Mouse (Mus musculus) heart, postnatal 14 days (tissue): Measurements from ENCODE around the gene Cenpn. TPM values are rescaled to one million over a fixed set of nuclear protein-coding genes. Genes with fewer than 3 reads are reported as not detected.
A peak's percentile ranks its signal among the peaks of the same experiment; 100 is the strongest.

Experiments used
- DNase-seq, 2 experiments: peaks; one replicate each; pipeline ENCODE4 v3.0.0; 2021 to 2022
- intact Hi-C: fragments of 180-260 bp; cut with DNase I; formaldehyde crosslinking; loops from one replicate; pipeline ENCODE4 v1.15.1; 2025
- long read RNA-seq, 2 experiments: library from polyadenylated mRNA; stranded (forward); transcript quantifications; one replicate each; pipeline ENCODE4 v2.0.0; 2021
- total RNA-seq, 2 experiments: library from RNA; stranded (reverse); gene quantifications; 2 replicates each; pipeline ENCODE4 v1.2.3; 2021

Gene Cenpn
- total RNA-seq = 1 to 10 TPM; 1.7 to 2.6 TPM
- long read RNA-seq, experiment 1, transcript Cenpn-201 (12 exons, 1,768 nt) = major isoform, 7 of 8 reads
- long read RNA-seq, experiment 1, partial matches to known transcripts = 0 of 8 reads
- long read RNA-seq, experiment 1, other reads (novel, unspliced or antisense) = 0 of 8 reads
- long read RNA-seq, experiment 2, partial matches to known transcripts = 0 of 1 reads
- long read RNA-seq, experiment 2, other reads (novel, unspliced or antisense) = 0 of 1 reads

DNA sequence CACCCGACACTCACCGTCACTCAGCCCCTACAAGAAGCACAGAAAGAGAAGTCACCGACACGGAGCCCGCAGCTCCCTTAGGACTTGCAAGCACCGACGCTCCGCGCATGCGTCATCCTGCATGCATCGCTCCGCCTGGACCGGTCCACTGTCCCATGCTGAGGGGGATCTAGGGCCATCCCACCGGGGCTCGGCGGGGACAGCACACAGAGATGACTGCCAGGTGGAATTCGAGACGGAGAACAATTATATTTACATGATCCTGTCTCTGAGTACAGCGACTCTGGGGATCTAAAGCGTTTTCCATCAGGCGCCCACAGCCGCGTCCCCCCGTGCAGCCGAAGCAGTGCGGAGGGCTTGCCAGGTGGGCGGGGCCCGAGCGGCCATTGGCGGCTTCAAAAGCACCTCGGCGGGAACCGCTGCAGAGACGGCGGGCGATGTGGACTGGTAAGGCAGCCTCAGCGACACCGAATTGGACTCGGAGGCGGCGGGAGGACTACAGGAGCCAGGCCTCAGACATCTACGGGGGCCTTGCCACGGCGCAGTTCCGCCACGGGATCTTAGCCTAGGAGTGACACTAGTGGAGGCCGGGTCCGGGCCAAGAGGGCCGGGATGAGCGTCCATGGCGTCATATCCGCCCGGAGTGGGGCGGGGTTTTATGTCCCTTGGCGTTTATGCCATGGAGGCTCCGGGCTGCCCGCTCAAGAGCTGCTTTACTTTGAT lies at the start of gene Cenpn, which contains the start of gene Cmc2:
Gene Cenpn (plus strand): TSS at position 394 of the 723 bp plus-strand sequence.
Gene Cmc2 (minus strand): TSS at position 119 of the 723 bp plus-strand sequence.
- intact Hi-C loops = no loop called here
- DNase-seq = peak; percentile 93 to 95

DNA sequence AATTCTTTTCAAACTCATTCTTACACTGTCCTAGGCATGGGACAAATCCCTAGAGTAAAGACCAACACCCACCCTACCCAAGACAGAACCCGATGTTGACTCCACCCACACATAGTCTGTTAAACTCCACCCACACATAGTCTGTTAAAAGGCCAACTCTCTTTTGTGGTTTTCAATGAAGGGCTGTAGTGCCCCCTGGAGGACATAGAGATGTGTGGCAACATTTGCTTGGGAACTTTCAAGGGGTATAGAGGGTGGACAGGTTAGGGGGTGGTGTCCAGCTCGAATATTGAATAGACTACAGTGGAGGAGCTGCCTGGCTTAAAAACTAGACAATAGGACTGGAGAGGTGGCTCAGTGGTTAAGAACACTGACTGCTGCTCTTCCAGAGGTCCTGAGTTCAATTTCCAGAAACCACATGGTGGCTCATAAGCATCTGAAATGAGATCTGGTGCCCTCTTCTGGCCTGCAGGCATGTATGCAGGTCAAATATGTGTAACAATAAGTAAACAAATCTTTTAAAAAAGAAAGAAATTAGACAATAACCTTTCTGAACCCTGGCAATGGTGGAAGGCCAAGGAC lies 48.7 kb upstream of the Cenpn start:
- DNase-seq = peak in 1 of 2 experiments; percentile 32

DNA sequence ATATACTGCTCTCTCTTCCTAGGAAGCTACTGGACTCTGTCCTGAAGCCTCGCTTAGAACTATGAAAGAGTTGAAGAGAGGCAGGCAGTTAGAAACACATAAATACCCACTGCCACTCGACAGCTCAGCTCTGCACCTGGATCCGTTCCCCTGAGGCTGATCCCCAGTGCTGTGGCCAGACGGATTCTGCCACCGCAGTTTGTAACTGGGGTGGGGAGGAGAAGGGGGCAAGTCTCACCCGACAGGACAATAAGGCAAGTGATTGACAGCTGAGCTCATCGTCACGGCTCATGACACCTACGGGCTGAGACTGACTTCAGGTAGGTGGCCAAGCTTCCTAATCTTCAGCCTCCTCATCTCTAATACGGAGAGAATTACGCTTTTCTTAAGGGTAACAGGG lies 47.9 kb upstream of the Cenpn start:
- intact Hi-C loops = loop anchor here (10.0 kb wide), 1 partner anchor 199 kb away; no protein-coding TSS in a partner anchor
- DNase-seq = no peak

More for the DNA sequence above, 48.7 kb upstream of the Cenpn start:
- intact Hi-C loops = loop anchor here (10.0 kb wide), 1 partner anchor 198 kb away; no protein-coding TSS in a partner anchor

DNA sequence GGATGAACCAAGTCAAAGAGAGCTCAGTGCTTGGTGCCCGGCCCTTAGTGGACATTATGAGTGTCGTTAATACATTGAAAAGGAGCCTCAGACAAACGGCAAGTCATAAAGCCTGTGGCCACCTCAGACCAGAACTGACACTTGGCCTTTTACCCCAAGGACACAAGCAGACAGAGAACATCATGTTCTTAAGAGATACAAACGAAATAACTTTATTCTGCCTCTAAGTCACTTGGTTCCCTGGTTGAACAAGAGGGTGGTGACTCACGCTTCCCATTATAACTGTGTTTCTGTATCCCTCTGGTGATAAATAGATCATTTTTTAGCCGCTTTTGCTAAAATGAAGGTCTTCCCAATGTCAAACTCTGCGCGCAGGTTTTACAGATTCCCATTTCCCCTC lies 47.5 kb upstream of the Cenpn start:
- no peak for DNase-seq
- intact Hi-C loops = loop anchor here (10.0 kb wide), 1 partner anchor 199 kb away; no protein-coding TSS in a partner anchor

DNA sequence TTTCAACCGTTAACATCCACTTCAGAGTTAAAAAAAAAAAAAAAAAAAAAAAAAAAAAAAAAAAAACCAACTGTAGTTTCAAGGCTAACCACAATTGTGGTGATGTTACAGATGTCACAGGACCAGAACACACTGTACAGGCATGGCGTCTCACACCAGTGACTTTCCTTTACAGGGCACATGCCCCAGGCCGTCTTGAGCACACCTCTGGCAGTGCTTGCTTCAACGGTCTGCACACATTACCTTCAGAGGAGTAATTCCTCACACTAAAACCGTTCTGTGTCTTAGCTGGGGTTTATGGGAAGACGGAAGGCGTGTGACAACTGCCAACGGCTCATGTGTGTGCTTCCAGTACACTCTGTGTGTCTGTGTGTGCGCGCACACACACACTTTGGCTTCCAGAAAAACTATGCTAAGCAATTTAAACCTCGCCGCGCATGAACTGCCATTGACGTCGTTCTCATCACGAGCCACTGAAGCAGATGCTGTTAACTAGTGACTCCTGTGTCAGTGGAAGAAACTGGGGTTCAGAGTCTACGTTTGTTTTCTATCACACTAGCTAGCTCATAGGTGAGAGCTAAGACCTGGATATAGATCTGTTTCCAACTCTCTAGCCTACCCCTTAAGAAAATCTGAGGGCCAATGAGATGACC lies 45.6 kb upstream of the Cenpn start:
- intact Hi-C loops = loop anchor here (10.0 kb wide), 1 partner anchor 201 kb away; no protein-coding TSS in a partner anchor
- DNase-seq = no peak

DNA sequence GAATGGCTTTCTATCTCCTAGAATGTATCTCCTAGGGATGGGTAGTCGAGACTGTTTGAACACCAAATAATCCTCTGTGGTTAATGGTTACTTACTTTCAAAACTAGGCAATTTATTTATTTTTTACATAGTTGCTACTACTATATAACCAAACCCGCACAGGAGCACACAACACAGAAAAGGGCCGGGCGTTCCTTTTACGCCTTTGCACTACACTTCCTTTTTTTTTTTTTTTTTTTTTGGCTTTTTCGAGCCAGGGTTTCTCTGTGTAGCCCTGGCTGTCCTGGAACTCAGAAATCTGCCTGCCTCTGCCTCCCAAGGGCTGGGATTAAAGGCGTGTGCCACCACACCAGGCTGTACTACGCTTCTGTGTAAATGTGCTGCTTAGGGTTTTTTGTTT lies 40.1 kb upstream of the Cenpn start:
- no peak for DNase-seq
- intact Hi-C loops = no loop called here

DNA sequence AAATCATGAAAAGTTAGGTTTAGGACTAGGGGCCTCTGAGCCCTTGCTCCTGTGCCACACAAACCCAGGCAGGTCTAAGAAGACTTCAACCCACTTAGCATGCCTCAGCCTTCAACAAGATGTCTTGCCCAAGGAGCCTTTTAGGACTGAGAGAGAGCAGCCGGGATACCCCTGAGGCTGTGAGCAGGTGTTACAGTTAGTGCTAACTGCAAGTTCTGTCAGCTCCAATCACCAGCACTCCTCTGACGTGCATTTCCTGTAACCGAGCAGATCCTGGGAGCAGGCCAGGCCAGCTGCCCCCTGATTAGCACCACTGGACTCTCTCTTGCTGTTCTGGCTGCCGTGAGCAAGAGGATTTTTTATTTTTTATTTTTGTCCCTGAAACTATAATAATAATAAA lies 33.7 kb upstream of the Cenpn start:
- DNase-seq = peak in 1 of 2 experiments; percentile 19
- intact Hi-C loops = no loop called here

DNA sequence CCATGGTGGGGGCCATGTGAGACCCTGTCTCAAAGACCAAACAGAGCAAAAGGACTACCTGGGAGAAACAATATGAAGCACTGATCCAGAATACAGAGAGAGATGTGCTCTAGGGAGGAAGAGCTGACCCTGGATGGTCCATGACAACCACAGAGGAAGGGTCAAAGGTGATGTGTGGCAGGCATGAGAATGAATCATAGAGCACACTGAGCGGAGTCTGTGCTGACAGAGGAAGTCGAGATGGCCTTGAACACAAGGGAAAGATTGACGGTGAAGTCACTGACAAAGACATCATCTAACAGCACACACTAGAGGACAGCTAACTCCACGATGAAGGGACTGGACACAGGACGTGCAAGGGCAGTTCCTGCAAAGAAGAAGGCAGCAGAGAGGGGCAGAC lies 30.1 kb upstream of the Cenpn start:
- DNase-seq = no peak
- intact Hi-C loops = no loop called here

DNA sequence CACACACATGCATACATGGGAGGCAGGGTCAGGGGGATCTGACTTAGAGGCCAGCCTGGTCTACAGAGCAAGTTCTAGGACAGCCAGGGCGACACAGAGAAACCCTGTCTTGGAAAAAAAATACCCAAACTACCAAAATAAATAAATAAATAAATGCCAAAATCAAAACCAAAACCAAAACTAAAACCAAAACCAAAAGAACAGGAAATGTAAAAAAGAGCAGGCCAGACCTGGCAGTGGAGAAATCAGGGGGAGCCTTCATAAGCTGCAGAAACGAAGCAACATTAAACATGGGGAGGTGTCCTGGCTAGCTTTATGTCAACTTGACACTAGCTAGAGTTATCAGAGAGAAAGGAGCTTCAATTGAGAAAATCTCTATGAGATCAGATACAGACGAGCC lies 29.4 kb upstream of the Cenpn start:
- no peak for DNase-seq
- intact Hi-C loops = no loop called here

DNA sequence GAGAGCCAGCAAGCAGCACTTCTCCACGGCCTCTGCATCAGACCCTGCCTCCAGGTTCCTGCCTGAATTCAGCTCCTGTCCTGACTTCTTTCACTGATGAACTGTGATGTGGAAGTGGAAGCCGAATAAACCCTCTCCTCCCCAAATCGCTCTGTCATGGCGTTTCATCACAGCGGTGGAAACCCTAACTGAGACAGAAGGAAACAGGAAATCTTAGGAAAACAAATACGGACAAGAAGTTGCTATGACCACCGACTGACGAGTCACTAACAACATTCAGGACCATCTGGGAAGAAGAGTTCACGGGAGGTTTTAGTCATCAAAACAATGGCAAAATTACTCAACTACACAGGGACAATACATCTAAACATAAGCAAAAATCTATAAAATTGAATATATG lies 28.9 kb upstream of the Cenpn start:
- no peak for DNase-seq

DNA sequence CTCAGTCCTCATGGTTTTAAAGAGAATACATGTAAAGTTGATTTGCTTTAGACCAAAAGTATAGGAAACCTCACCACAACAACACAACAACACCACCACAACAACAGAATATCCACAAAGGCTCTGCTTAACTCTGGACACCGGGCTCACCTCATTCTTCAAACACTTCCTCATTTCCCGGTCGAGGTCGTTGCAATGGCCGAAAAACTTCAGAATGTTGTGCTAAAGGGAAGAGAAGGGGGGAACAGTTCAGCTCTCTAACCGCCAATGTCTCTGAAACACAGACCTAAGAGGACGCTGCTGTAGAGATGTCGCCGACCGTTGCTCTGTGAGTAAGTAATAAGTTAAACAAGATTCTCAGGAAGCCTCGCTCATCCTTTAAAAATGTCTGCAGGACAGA lies 27.6 kb upstream of the Cenpn start:
- intact Hi-C loops = no loop called here
- DNase-seq = no peak

More for the DNA sequence above, 28.9 kb upstream of the Cenpn start:
- intact Hi-C loops = no loop called here

DNA sequence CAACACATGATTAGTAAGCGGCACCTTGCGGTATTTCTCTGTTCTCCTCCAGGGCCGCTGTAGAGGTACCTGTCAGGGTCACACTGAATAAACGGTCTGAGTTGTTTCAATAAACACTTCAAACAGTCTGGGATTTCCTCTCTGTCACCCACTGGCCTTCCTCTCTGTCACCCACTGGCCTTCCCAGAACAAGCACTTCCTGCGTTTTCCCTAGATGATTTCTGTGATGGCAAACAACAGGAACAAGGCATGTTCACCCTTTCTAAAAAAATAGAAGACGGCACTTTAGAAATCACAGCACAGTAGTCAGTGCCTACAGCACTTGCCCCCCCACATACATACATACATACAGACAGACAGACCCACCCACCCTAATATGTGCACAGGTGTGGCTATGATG lies 26.0 kb upstream of the Cenpn start:
- DNase-seq = no peak
- intact Hi-C loops = no loop called here

DNA sequence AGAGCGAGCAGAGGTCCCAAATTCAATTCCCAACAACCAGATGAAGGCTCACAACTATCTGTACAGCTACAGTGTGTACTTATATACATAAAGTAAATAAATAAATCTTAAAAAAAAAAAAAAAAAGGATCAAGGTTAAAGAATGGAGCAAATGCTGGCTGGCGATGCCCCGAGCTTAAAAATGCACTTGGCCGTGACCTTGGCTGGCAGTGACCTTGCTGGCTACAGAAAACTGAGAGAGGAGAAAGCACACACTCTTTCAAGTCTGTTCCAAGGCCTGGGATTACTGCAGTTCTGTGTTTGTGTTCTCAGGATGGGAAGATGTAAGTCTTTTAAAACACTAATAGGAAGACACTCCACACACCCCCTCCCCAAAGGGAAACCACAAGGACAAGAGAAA lies 16.8 kb upstream of the Cenpn start:
- intact Hi-C loops = no loop called here
- no peak for DNase-seq

DNA sequence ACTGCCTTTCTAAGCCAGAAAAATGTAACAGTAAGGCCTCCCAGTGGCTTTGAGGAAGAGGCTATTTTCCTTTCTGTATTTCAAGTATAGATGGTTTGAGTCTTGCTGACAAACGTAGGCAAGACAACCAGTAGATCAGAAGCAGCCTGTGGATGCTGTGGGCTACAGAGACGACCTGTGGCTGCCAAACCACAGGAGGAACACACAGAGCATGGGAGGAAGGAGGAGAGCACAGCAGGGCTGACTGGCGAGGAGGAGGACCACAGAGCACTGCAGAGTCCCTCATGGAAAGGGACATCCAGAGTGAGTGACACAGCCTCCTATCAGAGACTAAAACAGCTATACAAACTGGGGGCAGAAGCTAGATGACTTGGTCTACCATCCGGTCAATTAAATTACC lies 16.3 kb upstream of the Cenpn start:
- no peak for DNase-seq
- intact Hi-C loops = no loop called here

DNA sequence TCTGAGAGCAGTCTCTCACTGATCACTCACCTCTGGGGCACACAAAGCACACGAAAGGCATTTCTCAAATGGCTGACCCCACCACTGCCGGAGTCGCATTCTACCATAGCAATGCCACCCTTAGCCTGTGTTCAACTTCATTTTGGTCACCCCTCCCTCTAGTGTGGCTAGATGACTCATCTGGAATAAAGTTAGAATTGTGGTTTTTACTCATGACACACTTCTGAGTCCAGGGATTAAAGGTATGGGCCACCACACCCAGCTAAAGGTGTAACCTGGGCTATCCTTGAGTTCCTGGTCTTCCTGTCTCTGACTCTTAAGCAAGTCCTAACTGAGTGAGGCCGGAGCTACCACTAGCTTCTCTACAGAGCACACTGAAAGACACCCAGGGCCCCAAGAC lies 15.7 kb upstream of the Cenpn start:
- DNase-seq = no peak
- intact Hi-C loops = no loop called here

DNA sequence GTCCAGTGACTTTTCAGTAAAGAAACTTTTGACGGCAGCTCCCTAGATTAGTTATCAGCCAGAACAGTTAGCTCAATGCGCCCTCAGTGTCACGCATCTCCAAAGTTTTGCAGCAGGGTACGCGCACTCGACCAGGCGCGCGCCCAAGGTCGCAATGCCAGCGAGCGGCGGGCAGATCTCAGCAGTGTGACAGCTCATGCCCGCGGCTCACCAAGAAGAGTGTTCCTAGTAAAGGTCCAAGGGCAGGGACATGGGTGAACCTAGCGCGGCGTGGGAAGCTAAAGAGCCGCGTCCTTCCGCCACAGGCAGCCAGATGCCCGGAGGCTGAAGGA lies 559 bp upstream of the Cenpn start:
- DNase-seq = no peak
- intact Hi-C loops = no loop called here

DNA sequence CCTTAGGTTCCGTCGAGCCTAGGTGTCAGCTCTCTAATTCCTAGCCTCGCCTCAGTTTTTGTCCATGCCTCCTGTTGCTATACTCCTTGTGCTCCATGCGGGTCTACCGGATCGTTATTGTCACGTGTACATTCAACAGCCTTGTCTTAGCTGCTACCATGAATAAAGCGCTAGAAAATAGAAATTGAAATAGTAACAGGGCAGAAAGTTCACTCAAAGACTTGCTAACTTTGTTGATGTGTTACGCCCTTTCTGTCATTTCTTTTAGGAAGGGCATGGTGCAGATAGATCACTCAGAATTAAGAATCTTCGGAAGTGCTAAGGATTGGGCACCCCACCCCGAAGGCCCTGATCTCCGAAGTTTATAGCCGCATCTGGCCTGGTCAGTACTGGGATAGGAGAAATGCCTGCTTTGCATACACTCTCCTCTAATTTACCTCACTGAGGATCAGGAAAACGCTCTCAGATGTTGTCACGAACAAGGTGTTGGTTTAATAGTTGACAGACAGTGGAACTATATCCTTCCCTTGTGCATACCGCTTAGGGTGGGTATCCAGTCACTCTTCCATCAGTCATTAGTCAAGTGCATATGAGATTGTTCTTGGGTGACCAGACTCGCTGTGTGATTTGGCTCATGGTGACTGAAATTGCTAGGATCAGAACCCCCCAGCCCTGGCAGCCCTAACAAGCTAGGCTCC lies 679 bp downstream of the Cenpn start:
- no peak for DNase-seq
- intact Hi-C loops = no loop called here

DNA sequence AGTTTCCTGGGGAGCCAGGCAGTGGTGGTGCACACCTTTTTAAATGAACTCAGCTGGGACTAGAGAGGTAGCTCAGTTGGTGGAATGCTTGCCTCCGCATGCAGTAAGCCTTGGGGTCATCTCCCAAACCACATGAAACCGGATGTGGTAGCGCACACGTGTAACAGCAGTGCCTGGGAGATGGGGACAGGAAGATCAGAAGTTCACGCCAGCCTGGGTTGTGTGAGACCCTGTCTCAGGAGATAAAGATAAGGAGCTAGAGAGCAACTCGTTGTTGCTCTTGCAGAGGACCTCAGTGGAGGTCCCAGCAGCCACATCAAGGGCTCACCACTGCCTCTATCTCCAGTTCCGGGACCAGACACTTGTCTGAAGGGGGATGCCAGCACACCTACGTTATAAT lies 2.0 kb downstream of the Cenpn start:
- no peak for DNase-seq
- intact Hi-C loops = no loop called here

DNA sequence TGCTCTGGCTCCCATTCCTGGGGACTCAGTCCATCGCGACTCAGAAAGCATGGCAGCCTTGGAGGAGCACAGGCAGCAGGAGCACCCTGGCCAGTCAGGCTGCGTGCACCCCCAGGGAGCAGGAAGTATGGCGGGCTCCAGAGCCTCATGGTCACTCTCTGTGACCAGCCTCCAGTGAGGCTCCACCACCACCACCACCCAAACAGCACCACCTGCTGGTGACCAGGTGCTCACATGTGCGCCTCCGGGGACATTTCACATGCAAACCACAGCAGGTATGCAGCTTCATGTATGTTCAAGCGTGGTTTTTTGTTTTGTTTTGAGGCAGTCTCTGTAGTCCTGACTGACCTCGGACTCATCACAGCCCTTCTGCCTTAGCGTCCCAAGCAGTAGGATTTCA lies 6.3 kb downstream of the Cenpn start:
- peak; percentile 30 to 46 for DNase-seq
- intact Hi-C loops = no loop called here

DNA sequence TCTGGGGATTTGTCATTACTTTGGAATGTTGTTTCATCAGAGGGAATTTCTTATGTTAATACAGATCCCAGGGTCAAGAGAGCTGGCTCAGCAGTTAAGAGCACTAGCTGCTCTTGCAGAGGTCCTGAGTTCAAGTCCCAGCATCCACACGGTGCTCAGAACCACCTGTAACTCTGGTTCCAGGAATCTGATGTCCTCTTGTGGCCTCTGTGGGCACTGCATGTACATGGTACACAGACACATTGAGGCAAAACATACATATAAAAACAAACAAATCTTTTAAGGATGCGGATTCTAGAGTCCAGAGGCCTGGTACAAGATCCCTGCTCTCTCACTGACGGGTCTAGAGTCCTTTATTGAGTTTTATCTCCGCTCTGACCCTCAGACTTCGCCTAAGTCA lies 7.1 kb downstream of the Cenpn start:
- intact Hi-C loops = no loop called here
- DNase-seq = no peak

DNA sequence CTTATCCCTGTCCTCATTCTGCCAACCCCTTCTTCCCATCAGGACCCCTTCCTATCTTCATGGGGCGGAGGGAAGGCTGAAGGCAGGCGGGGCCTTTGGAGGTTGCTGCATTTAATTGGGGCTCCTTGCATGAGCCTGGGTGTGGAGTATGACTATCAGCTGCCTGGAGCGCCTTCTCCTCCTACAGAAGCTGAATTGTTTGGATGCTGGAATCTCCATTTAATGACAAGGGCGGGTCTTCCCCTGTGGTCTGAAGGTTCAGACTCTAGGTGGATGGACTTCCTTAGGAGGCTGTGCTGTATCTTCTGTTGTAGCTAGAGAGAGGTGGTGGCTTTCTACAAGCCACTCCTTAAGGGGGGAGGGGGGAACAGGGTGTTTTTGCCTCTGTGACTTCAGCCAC lies 13.4 kb downstream of the Cenpn start:
- no peak for DNase-seq
- intact Hi-C loops = no loop called here
